Mouse (Mus musculus): ENCODE data around the gene Meis1.

GRCm38 (mm10) chr11:18830087-18830486 is 188.7 kb downstream of the Meis1 start:
- TF ChIP-seq CTCF (IDR thresholded peaks at IDR 0.05; ENCODE audit: control insufficient read depth, insufficient read depth, low read length): no peak
- no peak for TF ChIP-seq POLR2A (IDR thresholded peaks at IDR 0.05; ENCODE audit: borderline replicate concordance, control insufficient read depth, low read depth, low read length)

All from bone marrow, adult 2 months (tissue).